Mouse (Mus musculus): Measurements from ENCODE around the gene Polr3b.

DNA sequence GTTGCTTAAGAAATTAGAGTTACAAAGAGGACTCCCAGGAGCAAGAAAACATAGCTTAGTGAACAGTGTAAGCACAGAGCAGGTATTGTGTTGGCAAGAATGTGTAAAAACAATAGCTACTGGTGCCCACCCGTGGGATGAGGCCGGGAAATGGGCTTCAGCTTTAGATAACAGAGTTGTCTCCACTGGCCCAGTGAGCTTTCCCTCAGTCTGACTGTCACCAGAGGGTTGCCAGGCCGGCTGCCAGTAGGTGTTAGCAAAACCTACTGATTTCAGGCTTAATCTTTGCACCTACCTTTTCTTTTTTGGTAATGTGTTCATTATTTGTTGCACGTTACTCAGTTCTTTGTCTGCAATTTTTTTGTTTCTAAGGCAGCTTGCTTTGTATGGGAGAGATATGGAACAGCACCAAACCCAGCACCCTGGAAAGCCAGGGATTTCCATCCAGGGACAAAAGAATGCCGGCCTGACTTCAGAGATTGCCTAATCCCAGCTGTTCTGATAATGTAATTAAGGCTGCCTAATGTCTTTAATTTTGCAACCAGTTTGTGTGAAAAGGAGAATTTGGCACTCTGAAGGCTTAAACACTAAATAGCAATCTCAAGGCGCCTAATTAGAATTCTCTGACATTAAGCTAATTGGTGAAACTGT, 35.5 kb downstream of the Polr3b start:
- TF ChIP-seq POLR2A (IDR thresholded peaks at IDR 0.05; ENCODE audit: borderline replicate concordance, control insufficient read depth, low read depth, low read length): no peak
- TF ChIP-seq CTCF (IDR thresholded peaks at IDR 0.05; ENCODE audit: control insufficient read depth, insufficient read depth, low read length): no peak

Measured in bone marrow, adult 2 months (tissue).